Mouse (Mus musculus) T-cell, adult 2 months (primary cell): ENCODE results near the gene Cct4.

Source experiments
- DNase-seq: peaks from one replicate; pipeline ENCODE4 v3.0.0; 2022; ENCODE audit warnings: low spot score

Cct4 gene

GRCm38 (mm10) chr11:22990393-22991126 is at the start of gene Cct4:
Gene Cct4, plus strand, starts transcription at chr11:22990519.
- peak; percentile 88 for DNase-seq

- no peak for DNase-seq
Measured at GRCm38 (mm10) chr11:22949101-22949500, 41.2 kb upstream of the Cct4 start.

GRCm38 (mm10) chr11:22950131-22950530 is 40.2 kb upstream of the Cct4 start:
- no peak for DNase-seq

- no peak for DNase-seq
Measured at GRCm38 (mm10) chr11:22952668-22953067, 37.7 kb upstream of the Cct4 start.

- no peak for DNase-seq
Measured at GRCm38 (mm10) chr11:22956346-22956745, 34.0 kb upstream of the Cct4 start.

- no peak for DNase-seq
Measured at GRCm38 (mm10) chr11:22956830-22957229, 33.5 kb upstream of the Cct4 start.

GRCm38 (mm10) chr11:22957791-22958374 is 32.4 kb upstream of the Cct4 start:
- peak; percentile 28 for DNase-seq

GRCm38 (mm10) chr11:22962101-22962500 is 28.2 kb upstream of the Cct4 start:
- no peak for DNase-seq

- DNase-seq: no peak
Measured at GRCm38 (mm10) chr11:22964401-22964800, 25.9 kb upstream of the Cct4 start.

- peak; percentile 29 for DNase-seq
Measured at GRCm38 (mm10) chr11:22965503-22965902, 24.8 kb upstream of the Cct4 start.

GRCm38 (mm10) chr11:22969486-22969885 is 20.8 kb upstream of the Cct4 start:
- DNase-seq: no peak

GRCm38 (mm10) chr11:22970546-22970945 is 19.8 kb upstream of the Cct4 start:
- DNase-seq: no peak

- peak; percentile 82 for DNase-seq
Measured at GRCm38 (mm10) chr11:22971835-22972709, 18.2 kb upstream of the Cct4 start, which contains the start of gene Zrsr1. Gene Zrsr1, plus strand, starts transcription at chr11:22972005.

- peak; percentile 81 for DNase-seq
Measured at GRCm38 (mm10) chr11:22972746-22973526, 17.4 kb upstream of the Cct4 start.

- DNase-seq: no peak
Measured at GRCm38 (mm10) chr11:22973599-22973998, 16.7 kb upstream of the Cct4 start.

GRCm38 (mm10) chr11:22978215-22978614 is 12.1 kb upstream of the Cct4 start:
- no peak for DNase-seq

GRCm38 (mm10) chr11:22978711-22979110 is 11.6 kb upstream of the Cct4 start:
- DNase-seq: no peak

- no peak for DNase-seq
Measured at GRCm38 (mm10) chr11:22979221-22979620, 11.1 kb upstream of the Cct4 start.

- no peak for DNase-seq
Measured at GRCm38 (mm10) chr11:22981041-22981440, 9.3 kb upstream of the Cct4 start.

GRCm38 (mm10) chr11:22981543-22981950 is 8.8 kb upstream of the Cct4 start:
- DNase-seq: no peak

GRCm38 (mm10) chr11:22981984-22982757 is 8.1 kb upstream of the Cct4 start, which contains the start of the genes Gm28048 and Commd1:
Gene Gm28048, minus strand, starts transcription at chr11:22982090.
Gene Commd1, minus strand, starts transcription at chr11:22982382.
- peak; percentile 92 for DNase-seq
